Mouse (Mus musculus) ES-Bruce4 (cell line): ENCODE results near the gene Pnpla2.

Source experiments
- CTCF ChIP-seq: IDR thresholded peaks from one replicate; pipeline ENCODE4 v1.8.1; 2011; ENCODE audit warnings: low read depth, low read length
- POLR2A ChIP-seq: IDR thresholded peaks from one replicate; pipeline ENCODE4 v1.8.1; 2011; ENCODE audit warnings: low read length; ENCODE audit not compliant: insufficient read depth

GRCm38 (mm10) chr7:141506278-141506677 lies 51.3 kb downstream of the Pnpla2 start:
- TF ChIP-seq CTCF = no peak
- no peak for TF ChIP-seq POLR2A
